Mouse (Mus musculus): Measurements from ENCODE around the gene Olfr1354.
"Not testable (repeated sequence)": the region's sequence is repeated elsewhere in the genome, so short reads cannot be mapped to it uniquely, and the experiment has no call there.

Gene Olfr1354

GRCm38 (mm10) chr10:78912871-78913270 is at the start of gene Olfr1354:
Gene Olfr1354 (plus strand): TSS chr10:78913171.
- not testable (repeated sequence) for DNase-seq

GRCm38 (mm10) chr10:78875240-78875639 is 37.7 kb upstream of the Olfr1354 start, which contains the start of gene Olfr1355:
Gene Olfr1355 (plus strand): TSS chr10:78875540.
- DNase-seq = no peak

GRCm38 (mm10) chr10:78950336-78950735 is 37.4 kb downstream of the Olfr1354 start, which contains the start of gene Olfr8:
Gene Olfr8 (plus strand): TSS chr10:78950636.
- DNase-seq = not testable (repeated sequence)

- not testable (repeated sequence) for DNase-seq
Observed at GRCm38 (mm10) chr10:78963009-78963408, 50.0 kb downstream of the Olfr1354 start, which contains the start of gene Olfr1353. Gene Olfr1353 (plus strand): TSS chr10:78963309.
